Mouse (Mus musculus) testis, adult 2 months (tissue): ENCODE data around the gene Gm7271.

Experiments used
- CTCF ChIP-seq: fragments of 200-500 bp; IDR thresholded peaks from 2 replicates; pipeline ENCODE4 v1.5.1; 2012; ENCODE audit warnings: low read depth, mild to moderate bottlenecking, inconsistent platforms, low read length, moderate library complexity; ENCODE audit not compliant: control insufficient read depth, insufficient read depth, insufficient replicate concordance
- POLR2A ChIP-seq: fragments of 200-500 bp; IDR thresholded peaks from 2 replicates; pipeline ENCODE4 v1.6.1; 2012; ENCODE audit warnings: low read depth, mild to moderate bottlenecking, inconsistent platforms, low read length, moderate library complexity; ENCODE audit not compliant: control insufficient read depth

- TF ChIP-seq CTCF (no peak), POLR2A (no peak)
Observed at GRCm38 (mm10) chr5:76550426-76550825, 66.6 kb downstream of the Gm7271 start.
